Mouse (Mus musculus): ENCODE measurements at regions not wholly inside any gene's neighbourhood (a gene's known extent, or its start where the extent isn't known, plus 50 kb on each side); places are given as distances from the start of the nearest gene placed in this dataset.

DNA sequence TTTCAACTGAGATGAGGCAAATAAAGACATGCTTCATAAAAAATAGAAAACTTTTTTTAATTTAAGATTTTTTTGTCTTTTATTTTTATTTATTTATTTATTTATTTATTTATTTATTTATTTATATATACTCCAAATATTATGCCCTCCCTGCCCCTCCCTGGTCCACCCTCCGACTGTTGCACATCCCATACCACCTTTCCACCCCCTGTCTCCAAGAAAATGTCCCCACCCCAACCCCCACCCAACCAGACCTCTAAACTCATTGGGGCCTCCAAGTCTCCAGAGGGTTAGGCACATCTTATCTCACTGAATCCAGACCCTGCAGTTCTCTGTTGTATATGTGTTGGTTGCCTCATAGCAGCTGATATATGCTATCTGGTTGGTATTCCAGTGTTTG lies 821.2 kb upstream of the Cdh7 start:
- 83% methylated on average over 1 of the region's 1 CpGs for WGBS
- ATAC-seq (ENCODE audit: low read depth) (no peak), DNase-seq (ENCODE audit: low spot score) (no peak)
- H3K4me1 ChIP-seq (ENCODE audit: control insufficient read depth, insufficient read depth, low read length): no peaks in the 10 kb centered on the region
- no peak overlapping the region for H3K4me2 ChIP-seq (ENCODE audit: low read depth, low read length)
- H3K4me3 ChIP-seq (ENCODE audit: low read depth, low read length): no peak overlapping the region
- no peaks in the 10 kb centered on the region for H3K36me3 ChIP-seq (ENCODE audit: control insufficient read depth, insufficient read depth, low read length)
- no peak overlapping the region for H3K9ac ChIP-seq (ENCODE audit: low read depth, low read length)
- H3K9me3 ChIP-seq (ENCODE audit: control insufficient read depth, low read length): 0 out of 2 replicates have a peak, but pooled peaks cover 7% of the 10 kb centered on the region
- no peak overlapping the region for H3K27ac ChIP-seq (replicated peaks; ENCODE audit: low read depth, low read length)
- H3K27me3 ChIP-seq (replicated peaks; ENCODE audit: control insufficient read depth, insufficient read depth, low read length): no peaks in the 10 kb centered on the region

GRCm38 (mm10) chr1:109170838-109171237 lies 811.4 kb upstream of the Cdh7 start:
- H3K9me3 ChIP-seq (ENCODE audit: control insufficient read depth, low read length): no peaks in the 10 kb centered on the region
- H3K9ac ChIP-seq (ENCODE audit: low read depth, low read length): no peak overlapping the region
- DNase-seq (ENCODE audit: low spot score): no peak
- no peak for ATAC-seq (ENCODE audit: low read depth)
- H3K4me2 ChIP-seq (ENCODE audit: low read depth, low read length): no peak overlapping the region
- no peaks in the 10 kb centered on the region for H3K4me1 ChIP-seq (ENCODE audit: control insufficient read depth, insufficient read depth, low read length)
- no peaks in the 10 kb centered on the region for H3K27me3 ChIP-seq (replicated peaks; ENCODE audit: control insufficient read depth, insufficient read depth, low read length)
- no peak overlapping the region for H3K27ac ChIP-seq (replicated peaks; ENCODE audit: low read depth, low read length)
- WGBS: 78% methylated on average over 1 of the region's 1 CpGs
- H3K36me3 ChIP-seq (ENCODE audit: control insufficient read depth, insufficient read depth, low read length): no peaks in the 10 kb centered on the region
- no peak overlapping the region for H3K4me3 ChIP-seq (ENCODE audit: low read depth, low read length)

- Histone ChIP-seq H3K9me3 (ENCODE audit: control insufficient read depth, low read length) (no peaks in the 10 kb centered on the region), H3K36me3 (ENCODE audit: control insufficient read depth, insufficient read depth, low read length) (no peaks in the 10 kb centered on the region)
These were observed 795.7 kb upstream of the Cdh7 start for GRCm38 (mm10) chr1:109186497-109186896.

GRCm38 (mm10) chr1:109220088-109220487 lies 762.1 kb upstream of the Cdh7 start:
- Histone ChIP-seq H3K4me2 (ENCODE audit: low read depth, low read length) (no peak overlapping the region), H3K27ac (replicated peaks; ENCODE audit: low read depth, low read length) (no peak overlapping the region), H3K9ac (ENCODE audit: low read depth, low read length) (no peak overlapping the region), H3K4me3 (ENCODE audit: low read depth, low read length) (no peak overlapping the region), H3K27me3 (replicated peaks; ENCODE audit: control insufficient read depth, insufficient read depth, low read length) (no peaks in the 10 kb centered on the region), H3K4me1 (ENCODE audit: control insufficient read depth, insufficient read depth, low read length) (no peaks in the 10 kb centered on the region), H3K36me3 (ENCODE audit: control insufficient read depth, insufficient read depth, low read length) (no peaks in the 10 kb centered on the region), H3K9me3 (ENCODE audit: control insufficient read depth, low read length) (no peaks in the 10 kb centered on the region)
- DNase-seq (ENCODE audit: low spot score): no peak
- 86% methylated on average over 1 of the region's 1 CpGs for WGBS
- ATAC-seq (ENCODE audit: low read depth): no peak

More at GRCm38 (mm10) chr1:109186497-109186896, 795.7 kb upstream of the Cdh7 start:
- WGBS: 42% methylated on average over 3 of the region's 3 CpGs
- Histone ChIP-seq H3K4me3 (ENCODE audit: low read depth, low read length) (no peak overlapping the region), H3K4me2 (ENCODE audit: low read depth, low read length) (no peak overlapping the region), H3K27ac (replicated peaks; ENCODE audit: low read depth, low read length) (no peak overlapping the region), H3K4me1 (ENCODE audit: control insufficient read depth, insufficient read depth, low read length) (no peaks in the 10 kb centered on the region), H3K9ac (ENCODE audit: low read depth, low read length) (no peak overlapping the region), H3K27me3 (replicated peaks; ENCODE audit: control insufficient read depth, insufficient read depth, low read length) (no peaks in the 10 kb centered on the region)
- no peak for ATAC-seq (ENCODE audit: low read depth)
- DNase-seq (ENCODE audit: low spot score): peak; percentile 41

DNA sequence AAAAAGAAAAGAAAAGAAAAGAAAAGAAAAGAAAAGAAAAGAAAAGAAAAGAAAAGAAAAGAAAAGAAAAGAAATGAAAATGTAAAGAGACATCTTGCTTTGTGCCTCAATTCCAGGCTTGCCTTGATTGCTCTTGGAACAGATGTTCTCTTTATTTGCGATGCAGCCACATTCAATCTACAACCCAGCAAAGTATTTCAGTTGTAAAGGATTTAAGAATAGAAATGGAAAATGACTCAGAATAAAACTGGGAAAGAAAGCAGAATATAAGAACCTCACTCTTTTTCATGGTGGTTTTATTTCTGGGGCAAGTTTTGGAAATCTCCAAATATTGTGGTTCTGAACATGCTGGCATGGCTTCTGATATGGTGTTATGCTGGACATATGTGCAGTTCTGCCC lies 758.7 kb upstream of the Cdh7 start:
- H3K27me3 ChIP-seq (replicated peaks; ENCODE audit: control insufficient read depth, insufficient read depth, low read length): no peaks in the 10 kb centered on the region
- H3K9me3 ChIP-seq (ENCODE audit: control insufficient read depth, low read length): no peaks in the 10 kb centered on the region
- no peak for ATAC-seq (ENCODE audit: low read depth)
- H3K4me2 ChIP-seq (ENCODE audit: low read depth, low read length): no peak overlapping the region
- H3K36me3 ChIP-seq (ENCODE audit: control insufficient read depth, insufficient read depth, low read length): no peaks in the 10 kb centered on the region
- no peaks in the 10 kb centered on the region for H3K4me1 ChIP-seq (ENCODE audit: control insufficient read depth, insufficient read depth, low read length)
- no peak for DNase-seq (ENCODE audit: low spot score)
- no peak overlapping the region for H3K9ac ChIP-seq (ENCODE audit: low read depth, low read length)
- WGBS: 97% methylated on average over 1 of the region's 1 CpGs
- H3K27ac ChIP-seq (replicated peaks; ENCODE audit: low read depth, low read length): no peak overlapping the region
- H3K4me3 ChIP-seq (ENCODE audit: low read depth, low read length): no peak overlapping the region
